Mouse (Mus musculus) urinary bladder, adult 2 months (tissue): ENCODE data around the gene Ppargc1a. TPM values are rescaled to one million over a fixed set of nuclear protein-coding genes. Genes with fewer than 3 reads are reported as not detected.

Experiments
- DNase-seq: peaks from one replicate; pipeline ENCODE4 v3.0.0; 2022; ENCODE audit warnings: low spot score
- polyA plus RNA-seq: library from polyadenylated mRNA; depleted of rRNA; stranded (reverse); fragments of >200 nt; gene quantifications from 2 replicates; pipeline ENCODE4 v1.2.3, GENCODE M21; 2012; rRNA removed

The Ppargc1a gene
- 2.4 and 2.6 TPM in 2 replicates for polyA plus RNA-seq

- no peak for DNase-seq
These were observed at the start of gene Ppargc1a for GRCm38 (mm10) chr5:51567659-51568058. Gene Ppargc1a (minus strand): TSS chr5:51567726.

GRCm38 (mm10) chr5:51616877-51617276 is 49.4 kb upstream of the Ppargc1a start:
- no peak for DNase-seq

- no peak for DNase-seq
These were observed 44.5 kb upstream of the Ppargc1a start for GRCm38 (mm10) chr5:51612049-51612448.

- DNase-seq, result peak; percentile 23
These were observed 40.4 kb upstream of the Ppargc1a start for GRCm38 (mm10) chr5:51607686-51608480.

- no peak for DNase-seq
These were observed 32.0 kb upstream of the Ppargc1a start for GRCm38 (mm10) chr5:51599549-51599948.

- no peak for DNase-seq
These were observed 28.1 kb upstream of the Ppargc1a start for GRCm38 (mm10) chr5:51595644-51596043.

- no peak for DNase-seq
These were observed 24.7 kb upstream of the Ppargc1a start for GRCm38 (mm10) chr5:51592206-51592605.

GRCm38 (mm10) chr5:51591537-51592154 is 24.1 kb upstream of the Ppargc1a start:
- no peak for DNase-seq

- DNase-seq, result no peak
These were observed 18.7 kb upstream of the Ppargc1a start for GRCm38 (mm10) chr5:51586187-51586586.

- DNase-seq, result no peak
These were observed 17.5 kb upstream of the Ppargc1a start for GRCm38 (mm10) chr5:51584987-51585386.

GRCm38 (mm10) chr5:51584186-51584585 is 16.7 kb upstream of the Ppargc1a start:
- no peak for DNase-seq

- DNase-seq, result no peak
These were observed 16.1 kb upstream of the Ppargc1a start for GRCm38 (mm10) chr5:51583632-51584031.

- no peak for DNase-seq
These were observed 15.5 kb upstream of the Ppargc1a start for GRCm38 (mm10) chr5:51583030-51583429.

GRCm38 (mm10) chr5:51582618-51583017 is 15.1 kb upstream of the Ppargc1a start:
- no peak for DNase-seq

GRCm38 (mm10) chr5:51577594-51577993 is 10.1 kb upstream of the Ppargc1a start:
- DNase-seq, result no peak

- no peak for DNase-seq
These were observed 6.2 kb upstream of the Ppargc1a start for GRCm38 (mm10) chr5:51573770-51574169.

GRCm38 (mm10) chr5:51568198-51568690 is 718 bp upstream of the Ppargc1a start:
- DNase-seq, result no peak

- DNase-seq, result no peak
These were observed 1.9 kb downstream of the Ppargc1a start for GRCm38 (mm10) chr5:51565672-51566071.

- no peak for DNase-seq
These were observed 2.5 kb downstream of the Ppargc1a start for GRCm38 (mm10) chr5:51565038-51565437.

GRCm38 (mm10) chr5:51563574-51563973 is 4.0 kb downstream of the Ppargc1a start:
- DNase-seq, result no peak

GRCm38 (mm10) chr5:51557607-51558278 is 9.8 kb downstream of the Ppargc1a start:
- no peak for DNase-seq

- DNase-seq, result no peak
These were observed 13.9 kb downstream of the Ppargc1a start for GRCm38 (mm10) chr5:51553671-51554070.
